Comparison of ENCODE assay signal across 15 mouse cellular contexts in genomic region chr11:80497225-80497919, GRCm38 (mm10).
"Had no signal": no experiment of that assay in that cellular context is flagged by ENCODE, and none has a peak within 500 bp of the region (broad histone marks: within the 10 kb centered on the region; RNA-seq: fewer than 3 reads in every experiment).

No protein-coding gene starts in this region.

- DNase-seq: kidney, adult 2 months; kidney, postnatal 25 days; liver, embryonic 13.5 days; lung, adult 2 months; lung, postnatal 14 days; lung, postnatal 4 days; midbrain, embryonic 14.5 days; retina, postnatal 1 day; spleen, adult 18-20 months; thymus, postnatal 25 days had no signal

- H3K27me3 ChIP-seq: liver, embryonic 13.5 days; neural tube, embryonic 12.5 days; neural tube, embryonic 15.5 days; stomach, embryonic 15.5 days had no signal

- H3K4me2 ChIP-seq: liver, embryonic 13.5 days; midbrain, embryonic 11.5 days; neural tube, embryonic 12.5 days; neural tube, embryonic 15.5 days; stomach, embryonic 15.5 days had no signal

- H3K4me1 ChIP-seq: liver, embryonic 13.5 days; stomach, embryonic 15.5 days had no signal

- H3K9me3 ChIP-seq: liver, embryonic 13.5 days; neural tube, embryonic 12.5 days; neural tube, embryonic 15.5 days; stomach, embryonic 15.5 days had no signal

- H3K36me3 ChIP-seq: liver, embryonic 13.5 days; neural tube, embryonic 12.5 days; neural tube, embryonic 15.5 days; stomach, embryonic 15.5 days had no signal

- H3K27ac ChIP-seq: kidney, postnatal 0 days; liver, embryonic 13.5 days; neural tube, embryonic 12.5 days; stomach, embryonic 15.5 days had no signal

- H3K4me3 ChIP-seq: liver, embryonic 13.5 days; neural tube, embryonic 12.5 days; neural tube, embryonic 15.5 days; stomach, embryonic 15.5 days had no signal
